Mouse (Mus musculus) liver, embryonic 13.5 days (tissue): Measurements from ENCODE around the gene Nos3. TPM values are rescaled to one million over a fixed set of nuclear protein-coding genes. Genes with fewer than 3 reads are reported as not detected.
"Not testable (repeated sequence)": the region's sequence is repeated elsewhere in the genome, so short reads cannot be mapped to it uniquely, and the experiment has no call there.

Experiments used
- ATAC-seq: fragments of 200-750 bp; cut with Nextera tagmentation; 2 replicates; pipeline ENCODE4 v1.8.0; 2017; ENCODE audit warnings: low read depth, mild to moderate bottlenecking, moderate number of reproducible peaks, moderate library complexity
- DNase-seq: peaks from one replicate; pipeline ENCODE4 v3.0.0; 2022
- H3K27ac ChIP-seq: fragments of 300-500 bp; sonication (generic); 2 replicates; pipeline ENCODE4 v1.5.1; 2015; ENCODE audit warnings: moderate library complexity, mild to moderate bottlenecking, inconsistent platforms
- H3K27me3 ChIP-seq: fragments of 300-500 bp; sonication (generic); 2 replicates; pipeline ENCODE4 v1.6.1; 2015; ENCODE audit warnings: mild to moderate bottlenecking, inconsistent platforms
- H3K36me3 ChIP-seq: fragments of 300-500 bp; sonication (generic); 2 replicates; pipeline ENCODE4 v1.6.1; 2015; ENCODE audit warnings: mild to moderate bottlenecking, inconsistent platforms
- H3K4me1 ChIP-seq: fragments of 300-500 bp; sonication (generic); replicated peaks from 2 replicates; pipeline ENCODE4 v1.6.1; 2015; ENCODE audit warnings: inconsistent platforms
- H3K4me2 ChIP-seq: fragments of 300-500 bp; sonication (generic); 2 replicates; pipeline ENCODE4 v1.6.1; 2015; ENCODE audit warnings: inconsistent platforms, mild to moderate bottlenecking, moderate library complexity
- H3K4me3 ChIP-seq: fragments of 300-500 bp; sonication (generic); replicated peaks from 2 replicates; pipeline ENCODE4 v1.5.1; 2015; ENCODE audit warnings: mild to moderate bottlenecking, inconsistent platforms
- H3K9ac ChIP-seq: fragments of 300-500 bp; sonication (generic); 2 replicates; pipeline ENCODE4 v1.6.1; 2015; ENCODE audit warnings: mild to moderate bottlenecking, inconsistent platforms
- H3K9me3 ChIP-seq: fragments of 300-500 bp; sonication (generic); replicated peaks from 2 replicates; pipeline ENCODE4 v1.6.1; 2016; ENCODE audit warnings: inconsistent platforms
- WGBS: fragments of 180-500 bp; shearing (Covaris S2); methylation state at CpG from one replicate; pipeline ENCODE4 v1.1.7; 2015; ENCODE audit not compliant: insufficient replicate concordance; 5-methylcytosine and 5-hydroxymethylcytosine counted together
- polyA plus RNA-seq: library from polyadenylated mRNA; unstranded; fragments of >200 nt; fragmentation: Nextera tagmentation; extraction: Ambion mirVana; gene quantifications from 2 replicates; pipeline ENCODE4 v1.2.1, GENCODE M21; 2015

The Nos3 gene
- polyA plus RNA-seq, 1 experiment from 2014 or later = 2.7 TPM

DNA sequence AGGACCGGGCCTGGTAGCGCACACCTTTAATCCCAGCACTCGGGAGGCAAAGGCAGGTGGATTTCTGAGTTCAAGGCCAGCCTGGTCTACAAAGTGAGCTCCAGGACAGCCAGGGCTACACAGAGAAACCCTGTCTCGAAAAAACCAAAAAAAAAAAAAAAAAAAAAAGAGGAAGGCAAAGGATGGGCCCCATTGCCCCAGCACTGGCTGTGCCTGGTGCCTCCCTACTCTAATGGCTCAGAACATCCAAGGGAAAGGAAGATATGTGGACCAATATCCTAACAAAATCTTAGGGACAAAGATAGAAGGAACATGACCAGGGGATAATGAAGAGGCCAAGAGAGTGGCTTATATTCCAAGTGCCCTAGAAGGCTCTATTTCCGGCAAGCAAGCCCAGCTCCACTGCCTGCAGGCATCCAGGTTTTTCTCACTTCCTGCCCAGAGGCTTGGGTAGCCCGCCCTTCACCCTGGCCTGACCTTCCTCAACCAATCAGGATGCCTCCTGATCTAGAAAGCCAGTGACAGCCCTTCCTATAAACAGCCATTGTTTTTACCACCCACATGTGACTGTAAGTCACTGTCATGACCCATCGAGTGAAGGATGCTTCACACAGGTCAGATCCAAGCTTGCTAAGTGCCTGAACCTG lies 24.5 kb downstream of the Nos3 start:
- Histone ChIP-seq H3K4me2 (no peak overlapping the region), H3K4me1 (peaks cover 53% of the 10 kb centered on the region), H3K9me3 (no peaks in the 10 kb centered on the region), H3K27me3 (peaks cover 47% of the 10 kb centered on the region), H3K36me3 (no peaks in the 10 kb centered on the region), H3K4me3 (no peak overlapping the region), H3K9ac (no peak overlapping the region), H3K27ac (no peak overlapping the region; the same call in 1 of the 2 replicates)
- 37% methylated on average over 7 of the region's 7 CpGs for WGBS
- ATAC-seq = no peak
- DNase-seq = no peak

DNA sequence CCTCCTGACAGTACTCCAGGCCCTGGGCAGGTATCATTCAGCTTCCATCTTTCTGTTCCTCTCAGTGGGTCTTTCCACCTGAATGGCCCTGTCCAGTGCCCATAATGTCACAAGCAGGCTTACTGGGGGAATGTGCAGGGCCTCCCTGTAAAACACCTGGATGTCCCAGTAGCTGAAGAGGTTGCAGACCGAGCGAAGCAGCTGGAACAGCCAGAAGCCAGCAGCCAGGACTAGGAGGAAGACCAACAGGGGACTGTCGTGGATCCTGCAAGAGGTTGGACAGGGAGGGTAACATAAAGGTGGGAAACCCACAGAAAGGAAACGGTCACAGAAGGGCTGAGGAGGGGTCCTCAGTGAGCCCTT lies 25.0 kb downstream of the Nos3 start:
- Histone ChIP-seq H3K36me3 (no peaks in the 10 kb centered on the region), H3K4me3 (no peak overlapping the region), H3K27ac (peak overlapping the region; percentile 8; the same call in 1 of the 2 replicates), H3K9ac (no peak overlapping the region), H3K9me3 (no peaks in the 10 kb centered on the region), H3K4me2 (no peak overlapping the region), H3K4me1 (peaks cover 49% of the 10 kb centered on the region), H3K27me3 (peaks cover 47% of the 10 kb centered on the region)
- 62% methylated on average over 4 of the region's 4 CpGs for WGBS
- DNase-seq (no peak), ATAC-seq (no peak)

DNA sequence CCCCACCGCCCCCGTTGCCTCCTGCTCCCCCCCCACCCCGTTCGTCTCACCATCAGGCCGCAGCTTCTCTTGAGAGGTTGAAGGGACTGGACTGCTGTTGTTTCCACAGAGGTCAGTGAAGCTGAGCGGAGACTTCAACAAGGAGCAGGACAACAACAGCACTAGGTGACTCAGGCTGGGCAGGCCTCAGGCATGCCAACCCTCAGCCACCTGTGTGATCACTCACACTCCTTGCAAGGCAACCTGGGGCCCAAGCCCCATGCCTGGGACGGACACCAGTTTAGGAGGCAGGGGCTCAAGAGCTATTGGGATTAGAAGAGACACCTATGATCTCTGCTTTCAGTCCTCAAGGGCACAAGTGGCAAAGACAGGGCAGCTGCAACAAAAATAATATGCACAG lies 27.3 kb downstream of the Nos3 start, which contains the start of gene Atg9b:
TSS of gene Atg9b (minus strand) at position 280 of the 400 bp plus-strand sequence.
- WGBS = 78% methylated on average over 7 of the region's 7 CpGs
- Histone ChIP-seq H3K9ac (no peak within 1 kb of the TSS), H3K4me2 (peak within 1 kb of the TSS; percentile 74; the same call in 1 of the 2 replicates), H3K4me1 (peaks cover 52% of the 10 kb centered on the region), H3K4me3 (no peak within 1 kb of the TSS), H3K9me3 (no peaks in the 10 kb centered on the region), H3K27ac (no peak within 1 kb of the TSS), H3K27me3 (peaks cover 29% of the 10 kb centered on the region), H3K36me3 (peaks cover 3% of the 10 kb centered on the region; the same call in 1 of the 2 replicates)
- DNase-seq = no peak
- ATAC-seq = no peak

DNA sequence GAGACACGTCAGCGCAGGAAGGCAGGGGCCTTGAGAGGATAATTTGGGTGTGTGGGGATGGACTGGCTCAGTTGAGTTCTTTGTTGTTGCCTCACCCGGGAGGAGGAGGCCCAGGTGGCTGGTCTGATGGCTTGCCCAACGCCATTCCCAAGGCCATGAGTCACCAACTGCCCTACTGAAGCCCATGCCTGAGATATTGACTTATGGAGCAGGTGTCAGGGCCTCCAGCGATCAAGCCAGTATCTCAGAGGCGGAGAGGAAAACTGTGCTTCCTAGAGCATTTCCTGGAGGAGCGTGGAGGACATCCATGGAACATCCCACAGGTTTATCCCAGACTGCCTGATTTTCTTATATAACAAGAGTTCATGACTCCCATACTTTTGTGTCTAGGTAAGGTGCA lies 28.1 kb downstream of the Nos3 start:
- ATAC-seq (no peak), DNase-seq (no peak)
- 66% methylated on average over 7 of the region's 7 CpGs for WGBS
- Histone ChIP-seq H3K9ac (no peak overlapping the region), H3K27ac (no peak overlapping the region), H3K4me1 (peaks cover 44% of the 10 kb centered on the region), H3K36me3 (peaks cover 3% of the 10 kb centered on the region; the same call in 1 of the 2 replicates), H3K9me3 (no peaks in the 10 kb centered on the region), H3K4me2 (peak overlapping the region; percentile 74; the same call in 1 of the 2 replicates), H3K27me3 (peaks cover 20% of the 10 kb centered on the region), H3K4me3 (no peak overlapping the region)

DNA sequence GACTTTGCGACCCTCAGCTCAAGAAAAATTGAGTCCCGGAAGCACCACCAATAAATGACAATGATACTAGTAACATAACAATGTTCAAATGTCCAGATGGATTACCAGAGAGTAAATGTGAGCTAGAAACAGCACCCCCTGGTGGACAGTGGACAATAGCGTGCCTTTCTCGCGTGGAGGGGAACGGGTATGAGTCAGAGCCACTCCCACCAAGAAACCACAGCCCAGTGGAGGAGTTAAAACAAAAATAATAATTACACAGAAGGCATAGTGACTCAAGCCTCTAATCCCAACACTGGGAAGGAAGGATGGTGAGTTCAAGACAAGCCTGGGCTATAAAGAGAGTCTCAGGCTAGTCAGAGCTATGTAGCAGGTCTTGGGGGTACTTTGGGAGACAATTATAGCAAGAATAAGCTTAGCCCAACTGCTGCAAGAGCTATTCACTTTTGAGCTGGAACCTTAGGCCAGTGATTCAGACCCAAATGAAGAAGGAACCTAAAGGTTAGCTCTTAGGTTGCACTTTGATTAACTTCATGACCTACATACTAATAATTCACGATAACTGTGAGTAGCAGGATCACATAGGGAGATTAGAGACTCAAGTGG lies 28.9 kb downstream of the Nos3 start, which contains the start of gene Abcb8:
TSS of gene Abcb8 (plus strand) at position 272 of the 606 bp plus-strand sequence.
- H3K4me3 ChIP-seq = peak within 1 kb of the TSS; percentile 70
- peak within 1 kb of the TSS; percentile 72 for H3K9ac ChIP-seq
- ATAC-seq = no peak
- H3K36me3 ChIP-seq = peaks cover 3% of the 10 kb centered on the region; the same call in 1 of the 2 replicates
- H3K9me3 ChIP-seq = no peaks in the 10 kb centered on the region
- peaks cover 39% of the 10 kb centered on the region for H3K4me1 ChIP-seq
- peak within 1 kb of the TSS; percentile 81 for H3K27ac ChIP-seq
- H3K4me2 ChIP-seq = peak within 1 kb of the TSS; percentile 74
- H3K27me3 ChIP-seq = peaks cover 13% of the 10 kb centered on the region
- 12% methylated on average over 7 of the region's 7 CpGs for WGBS
- DNase-seq = peak; percentile 71

DNA sequence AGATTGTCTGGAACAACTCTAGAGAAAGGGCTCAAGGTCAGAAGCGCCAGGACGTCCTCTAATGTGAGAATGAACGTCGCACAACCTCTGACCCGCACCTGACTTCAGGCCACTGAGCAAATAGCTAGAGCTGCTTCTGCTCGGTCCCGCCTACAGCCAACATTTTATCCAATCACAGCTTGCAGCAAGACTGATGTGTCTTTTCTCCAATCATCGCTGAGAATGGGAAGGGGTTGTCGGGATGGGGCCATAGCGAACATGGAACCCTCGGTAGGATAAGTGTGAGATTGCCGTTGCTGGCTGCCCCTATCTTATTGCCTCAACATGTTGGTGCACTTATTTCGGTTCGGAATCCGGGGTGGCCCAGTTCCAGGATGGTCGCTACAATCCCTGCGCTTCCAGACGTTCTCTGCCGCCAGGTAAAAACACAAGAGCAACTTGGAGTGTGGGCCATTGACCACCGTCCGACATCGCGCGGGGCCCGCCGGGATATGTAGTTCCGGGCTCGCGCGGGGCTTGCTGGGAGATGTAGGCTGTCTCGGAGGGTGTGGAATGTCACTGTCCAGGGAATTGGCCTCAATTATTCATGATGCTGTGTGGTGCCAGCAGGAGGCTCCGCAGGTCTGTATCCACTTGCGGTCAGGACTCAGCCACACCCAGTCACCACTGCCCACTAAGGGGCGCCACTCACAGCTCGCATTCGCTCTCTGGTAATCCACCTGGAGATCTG lies 29.7 kb downstream of the Nos3 start:
- DNase-seq (peak; percentile 92), ATAC-seq (peak; percentile 95)
- H3K9me3 ChIP-seq = no peaks in the 10 kb centered on the region
- H3K36me3 ChIP-seq = peaks cover 3% of the 10 kb centered on the region; the same call in 1 of the 2 replicates
- peaks cover 5% of the 10 kb centered on the region; the same call in 1 of the 2 replicates for H3K27me3 ChIP-seq
- peak overlapping the region; percentile 70 for H3K4me3 ChIP-seq
- 1% methylated on average over 36 of the region's 36 CpGs for WGBS
- H3K4me1 ChIP-seq = peaks cover 33% of the 10 kb centered on the region
- H3K4me2 ChIP-seq = peak overlapping the region; percentile 74
- peak overlapping the region; percentile 81 for H3K27ac ChIP-seq
- peak overlapping the region; percentile 72 for H3K9ac ChIP-seq

DNA sequence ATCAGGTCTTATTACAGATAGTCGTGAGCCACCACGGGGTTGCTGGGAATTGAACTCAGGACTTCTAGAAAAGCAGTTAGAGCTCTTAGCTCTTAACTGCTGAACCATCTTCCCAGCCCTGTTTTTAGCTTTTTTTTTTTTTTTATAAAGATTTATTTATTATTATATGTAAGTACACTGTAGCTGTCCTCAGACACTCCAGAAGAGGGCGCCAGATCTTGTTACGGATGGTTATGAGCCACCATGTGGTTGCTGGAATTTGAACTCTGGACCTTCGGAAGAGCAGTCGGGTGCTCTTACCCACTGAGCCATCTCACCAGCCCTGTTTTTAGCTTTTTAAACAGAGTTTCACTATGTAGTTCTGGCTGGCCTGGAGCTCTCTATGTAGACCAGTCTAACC lies 31.6 kb downstream of the Nos3 start:
- not testable (repeated sequence) for H3K27me3 ChIP-seq, H3K9ac ChIP-seq, H3K4me3 ChIP-seq, DNase-seq, H3K27ac ChIP-seq, ATAC-seq, H3K9me3 ChIP-seq, H3K4me2 ChIP-seq
- peaks cover 27% of the 10 kb centered on the region for H3K4me1 ChIP-seq
- 74% methylated on average over 6 of the region's 6 CpGs for WGBS
- peaks cover 19% of the 10 kb centered on the region for H3K36me3 ChIP-seq

DNA sequence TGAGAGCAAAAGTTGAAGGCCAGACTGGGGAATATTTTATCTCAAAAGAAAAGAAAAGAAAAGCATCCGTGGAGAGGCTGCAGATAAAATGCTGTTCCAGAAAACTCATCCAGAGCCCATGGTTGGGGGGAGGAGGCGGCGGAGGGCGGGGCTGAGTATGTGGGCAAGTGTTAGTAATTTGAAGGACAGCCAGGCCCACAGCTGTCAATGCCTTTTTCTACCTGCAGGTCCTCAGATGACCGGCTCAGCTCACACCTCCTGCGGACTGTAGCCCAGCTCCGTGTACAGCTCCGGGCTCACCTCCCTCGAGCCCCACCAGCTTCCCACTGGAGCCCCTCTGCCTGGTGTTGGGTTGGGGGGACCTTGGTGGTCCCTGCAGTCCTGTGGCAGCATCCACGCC lies 35.1 kb downstream of the Nos3 start:
- DNase-seq (no peak), ATAC-seq (no peak)
- Histone ChIP-seq H3K9ac (no peak overlapping the region), H3K9me3 (no peaks in the 10 kb centered on the region), H3K27me3 (no peaks in the 10 kb centered on the region), H3K36me3 (peaks cover 50% of the 10 kb centered on the region), H3K4me3 (no peak overlapping the region), H3K27ac (no peak overlapping the region), H3K4me2 (no peak overlapping the region), H3K4me1 (peaks cover 20% of the 10 kb centered on the region)
- 77% methylated on average over 10 of the region's 10 CpGs for whole genome bisulfite sequencing

DNA sequence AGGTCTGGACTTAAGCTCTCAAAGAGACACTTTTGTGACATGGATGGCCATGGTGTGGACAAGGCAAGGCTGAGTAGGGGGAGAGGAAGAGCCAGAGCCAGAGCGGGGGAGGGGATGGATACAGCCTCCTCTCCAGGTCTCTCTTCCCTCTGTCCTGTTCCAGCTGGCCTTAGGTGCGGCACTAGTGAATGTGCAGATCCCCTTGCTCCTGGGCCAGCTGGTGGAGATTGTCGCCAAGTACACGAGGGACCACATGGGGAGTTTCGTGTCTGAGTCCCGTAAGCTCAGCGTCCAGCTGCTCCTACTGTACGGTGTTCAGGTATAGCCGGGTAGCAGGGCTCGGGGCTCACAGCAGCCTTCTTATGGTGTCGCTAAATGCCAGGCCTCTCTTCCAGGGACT lies 35.8 kb downstream of the Nos3 start:
- no peak overlapping the region for H3K27ac ChIP-seq
- DNase-seq (no peak), ATAC-seq (no peak)
- no peak overlapping the region for H3K9ac ChIP-seq
- H3K27me3 ChIP-seq = no peaks in the 10 kb centered on the region
- H3K9me3 ChIP-seq = no peaks in the 10 kb centered on the region
- WGBS = 84% methylated on average over 11 of the region's 11 CpGs
- no peak overlapping the region for H3K4me3 ChIP-seq
- peaks cover 55% of the 10 kb centered on the region for H3K36me3 ChIP-seq
- H3K4me1 ChIP-seq = peaks cover 20% of the 10 kb centered on the region
- H3K4me2 ChIP-seq = no peak overlapping the region

DNA sequence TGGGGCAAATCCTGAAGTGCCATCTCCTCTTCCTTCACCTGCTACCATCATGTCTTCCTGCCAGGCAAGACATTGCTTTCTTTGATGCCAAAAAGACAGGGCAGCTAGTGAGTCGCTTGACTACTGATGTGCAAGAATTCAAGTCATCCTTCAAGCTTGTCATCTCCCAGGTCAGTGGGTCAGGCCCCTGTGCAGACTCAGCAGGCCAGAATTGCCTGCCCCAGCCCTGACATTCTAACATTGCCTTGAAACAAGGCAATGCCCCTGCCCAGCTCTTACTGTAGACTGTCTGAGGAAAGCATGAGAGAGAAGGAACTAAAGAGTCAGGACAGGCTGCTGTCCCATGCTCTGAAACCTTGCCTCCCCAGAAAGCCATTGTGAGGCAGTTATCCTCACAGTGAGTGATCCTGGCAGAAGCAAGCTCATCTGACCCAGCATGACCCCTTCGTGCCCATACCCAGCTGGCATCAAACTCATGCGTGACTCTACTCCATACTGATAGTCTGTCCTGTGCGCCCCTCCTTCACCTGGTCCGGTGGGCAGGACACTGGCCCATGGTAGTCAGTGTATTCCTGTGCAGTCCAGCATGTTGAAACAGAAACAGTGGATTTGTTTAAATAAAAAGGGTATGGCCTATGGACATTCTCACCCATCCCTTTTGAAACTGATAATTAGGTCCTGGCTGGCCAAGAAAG lies 36.4 kb downstream of the Nos3 start:
- WGBS = 75% methylated on average over 5 of the region's 5 CpGs
- H3K9me3 ChIP-seq = no peaks in the 10 kb centered on the region
- ATAC-seq (no peak), DNase-seq (no peak)
- H3K36me3 ChIP-seq = peaks cover 58% of the 10 kb centered on the region
- H3K4me3 ChIP-seq = no peak overlapping the region
- H3K27me3 ChIP-seq = no peaks in the 10 kb centered on the region
- H3K9ac ChIP-seq = no peak overlapping the region
- H3K27ac ChIP-seq = no peak overlapping the region
- no peak overlapping the region for H3K4me2 ChIP-seq
- H3K4me1 ChIP-seq = peaks cover 25% of the 10 kb centered on the region

DNA sequence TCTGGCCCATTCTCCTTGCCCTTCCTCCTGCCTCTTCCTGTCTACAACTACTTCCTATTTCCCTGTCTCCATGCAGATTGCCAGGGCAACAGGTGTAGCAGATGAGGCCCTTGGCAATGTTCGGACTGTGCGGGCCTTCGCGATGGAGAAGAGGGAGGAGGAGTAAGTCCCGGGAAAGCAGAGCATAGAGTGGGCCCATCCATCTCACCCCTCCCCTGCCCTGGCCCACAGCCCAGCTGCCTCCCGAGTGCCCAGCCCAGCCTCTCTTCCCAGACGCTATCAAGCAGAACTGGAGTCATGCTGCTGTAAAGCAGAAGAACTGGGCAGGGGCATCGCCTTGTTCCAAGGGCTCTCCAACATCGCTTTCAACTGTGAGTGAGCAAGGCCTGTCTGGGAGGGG lies 37.4 kb downstream of the Nos3 start:
- H3K4me2 ChIP-seq = no peak overlapping the region
- H3K4me3 ChIP-seq = no peak overlapping the region
- H3K9ac ChIP-seq = no peak overlapping the region
- WGBS = 78% methylated on average over 9 of the region's 9 CpGs
- no peak for DNase-seq
- H3K9me3 ChIP-seq = no peaks in the 10 kb centered on the region
- H3K27ac ChIP-seq = no peak overlapping the region
- H3K27me3 ChIP-seq = no peaks in the 10 kb centered on the region
- ATAC-seq = no peak
- H3K36me3 ChIP-seq = peaks cover 63% of the 10 kb centered on the region
- H3K4me1 ChIP-seq = peaks cover 25% of the 10 kb centered on the region
